Mouse (Mus musculus) cerebellum, adult 11 months (tissue): ENCODE measurements around the gene Uso1.

Experiments used
- DNase-seq: peaks from one replicate; pipeline ENCODE4 v3.0.0; 2022

The Uso1 gene

GRCm38 (mm10) chr5:92248614-92249013 lies 110.9 kb downstream of the Uso1 start:
- DNase-seq = no peak

- no peak for DNase-seq
These were observed 114.3 kb downstream of the Uso1 start for GRCm38 (mm10) chr5:92252031-92252430.
